Mouse (Mus musculus): ENCODE data around the gene 3110040M04Rik.
"Not testable (repeated sequence)": the region's sequence is repeated elsewhere in the genome, so short reads cannot be mapped to it uniquely, and the experiment has no call there.

DNA sequence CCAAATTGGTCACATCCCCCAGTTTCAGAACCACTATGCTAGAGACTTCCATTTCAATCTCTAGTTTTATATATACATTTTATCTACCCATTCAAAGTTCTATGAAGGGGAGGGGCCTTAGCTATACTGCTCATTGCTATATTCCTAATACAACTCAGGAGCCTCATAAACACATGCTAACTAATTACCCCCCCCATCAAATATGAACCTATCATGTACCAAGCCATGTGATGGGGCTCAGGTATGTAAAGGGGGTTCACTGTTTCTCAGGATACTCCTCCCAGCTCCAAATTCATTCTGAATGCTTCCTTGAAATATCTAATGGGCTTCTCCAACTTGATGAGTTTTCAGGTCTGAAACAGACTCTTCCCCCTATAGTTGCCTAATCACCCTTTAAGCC is 3.3 kb upstream of the 3110040M04Rik start:
- not testable (repeated sequence) for TF ChIP-seq TAL1, GATA1 (IDR thresholded peaks at IDR 0.05; ENCODE audit: low read length)

All from erythroblast, embryonic 14.5 days (primary cell).